Mouse (Mus musculus): ENCODE data around the gene Zmynd8.

Gene Zmynd8

DNA sequence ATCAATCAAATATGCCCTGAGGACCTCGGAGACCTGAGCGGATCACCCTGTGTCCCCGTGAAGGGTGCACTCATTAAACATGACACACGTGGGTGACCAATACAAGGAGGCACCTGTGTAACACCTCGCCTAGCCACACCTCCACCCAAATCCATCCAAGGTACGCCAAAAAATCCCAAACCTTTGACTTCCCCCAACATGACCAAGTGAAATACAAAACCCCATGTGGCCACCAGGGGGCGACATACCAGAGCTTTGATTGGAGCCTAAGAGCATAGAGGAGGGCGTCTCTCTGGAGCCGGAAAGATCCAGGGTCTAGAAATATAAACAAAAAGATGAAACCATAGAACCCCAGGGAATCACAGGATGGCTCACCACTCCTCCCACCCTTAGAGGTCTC is 107.2 kb downstream of the Zmynd8 start:
- peak; percentile 74 for DNase-seq

- no peak for DNase-seq
These were observed 107.8 kb downstream of the Zmynd8 start for GRCm38 (mm10) chr2:165791026-165791425.

- DNase-seq, result no peak
These were observed 109.1 kb downstream of the Zmynd8 start for GRCm38 (mm10) chr2:165789667-165790066.

GRCm38 (mm10) chr2:165788796-165789195 is 110.0 kb downstream of the Zmynd8 start:
- DNase-seq, result no peak

DNA sequence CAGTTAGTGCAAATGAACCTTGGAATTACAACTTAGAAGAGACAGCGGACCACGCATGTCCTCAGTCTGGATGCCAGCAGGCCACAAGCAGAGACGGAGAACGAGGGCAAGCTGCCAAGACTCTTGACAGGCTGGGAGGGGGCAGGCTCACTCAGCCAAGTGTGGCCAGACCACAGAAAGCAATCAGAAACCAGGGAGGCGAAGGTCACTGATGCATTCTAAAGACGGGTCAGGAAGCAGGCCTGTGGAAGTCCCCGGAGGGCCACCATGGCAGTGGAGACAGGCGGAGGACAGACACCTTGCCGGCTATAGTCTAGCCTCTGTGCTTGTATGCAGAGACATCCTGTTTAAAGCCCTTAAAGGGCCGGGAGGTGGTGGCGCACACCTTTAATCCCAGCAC is 110.8 kb downstream of the Zmynd8 start:
- peak; percentile 68 for DNase-seq

GRCm38 (mm10) chr2:165786467-165786866 is 112.3 kb downstream of the Zmynd8 start:
- DNase-seq, result peak; percentile 27

DNA sequence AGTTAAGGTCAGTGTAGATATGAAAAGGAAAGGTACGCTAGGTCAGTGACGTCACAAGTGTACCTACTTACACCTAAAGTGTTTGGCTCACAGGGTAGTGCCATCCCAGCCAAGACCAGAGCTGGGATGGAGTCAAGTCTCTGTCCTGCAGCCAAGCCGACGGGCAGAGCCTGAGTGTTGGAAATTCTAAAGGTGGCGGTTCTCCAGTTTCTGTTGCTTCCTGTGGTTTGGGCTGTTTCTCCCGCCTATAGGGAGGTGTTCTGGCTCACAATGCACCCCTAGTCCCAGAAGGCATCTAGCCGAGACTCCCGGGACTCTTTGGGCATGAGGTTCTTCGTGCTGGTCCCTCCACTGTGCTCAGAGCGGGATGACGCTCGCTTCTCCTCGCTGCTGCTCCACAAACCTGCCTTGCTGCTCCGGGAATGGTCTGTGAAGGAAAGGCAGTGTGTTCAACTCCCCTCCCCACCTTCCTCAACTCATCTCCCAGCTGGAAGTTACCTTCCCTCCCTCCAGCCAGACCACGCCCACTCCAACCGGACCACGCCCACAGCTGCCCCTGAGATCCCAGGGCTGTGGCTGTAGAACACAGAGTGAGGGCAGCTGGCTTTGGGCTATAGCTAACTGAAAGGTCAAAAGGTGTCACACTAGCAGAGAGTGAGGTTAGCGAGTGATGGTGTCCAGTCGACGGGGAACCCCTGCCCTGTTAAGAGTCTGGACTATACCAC is 113.3 kb downstream of the Zmynd8 start:
- DNase-seq, result no peak

GRCm38 (mm10) chr2:165782324-165782723 is 116.5 kb downstream of the Zmynd8 start:
- DNase-seq, result peak; percentile 83

DNA sequence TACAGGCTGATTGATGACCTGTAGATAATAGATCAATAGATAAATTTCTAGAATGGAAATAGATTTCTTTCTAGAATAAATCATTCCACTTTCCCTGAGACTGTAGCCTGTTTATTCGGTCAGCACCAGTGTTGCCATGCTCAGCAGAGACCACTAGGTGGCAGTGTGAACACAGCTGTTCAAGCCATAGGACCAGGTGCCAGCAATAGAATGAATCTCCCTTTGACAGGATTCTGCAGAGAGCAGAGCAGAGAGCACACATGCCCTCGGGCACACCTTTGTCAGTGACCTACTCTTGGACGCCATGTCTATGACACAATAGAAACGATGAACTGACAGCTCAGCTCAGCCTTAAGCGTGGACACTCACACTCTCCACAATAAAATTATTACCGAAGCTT is 119.9 kb downstream of the Zmynd8 start:
- DNase-seq, result peak; percentile 90

GRCm38 (mm10) chr2:165769375-165769948 is 129.4 kb downstream of the Zmynd8 start:
- DNase-seq, result peak; percentile 53

GRCm38 (mm10) chr2:165768805-165769358 is 129.9 kb downstream of the Zmynd8 start:
- DNase-seq, result peak; percentile 45

DNA sequence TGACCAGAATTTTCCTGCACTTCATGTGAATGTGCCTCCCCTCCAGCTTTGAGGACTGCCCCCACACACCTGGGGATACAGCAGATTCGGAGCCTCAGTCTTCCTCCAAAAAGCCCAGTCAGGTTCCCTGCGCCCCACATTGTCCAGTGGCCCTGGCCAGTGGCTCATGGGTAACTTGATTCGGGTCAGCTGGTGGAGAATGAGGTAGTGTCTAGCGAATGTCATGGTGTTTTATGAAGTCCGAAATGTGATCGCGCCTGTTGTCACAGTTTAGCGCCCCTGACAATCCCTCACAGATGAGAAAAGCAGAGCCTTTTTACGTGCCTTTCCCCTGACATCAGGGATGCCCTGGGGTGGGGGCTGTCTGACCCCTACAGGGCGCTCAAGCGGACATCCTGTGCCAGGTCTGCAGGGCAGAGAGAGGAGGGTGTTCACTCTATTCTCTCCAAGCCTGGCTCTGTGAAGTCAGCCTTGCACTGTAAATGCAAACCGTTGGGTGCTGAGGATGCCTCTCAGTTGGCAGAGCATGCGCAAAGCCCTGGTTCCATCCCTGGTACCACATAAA is 139.3 kb downstream of the Zmynd8 start:
- DNase-seq, result peak; percentile 47

DNA sequence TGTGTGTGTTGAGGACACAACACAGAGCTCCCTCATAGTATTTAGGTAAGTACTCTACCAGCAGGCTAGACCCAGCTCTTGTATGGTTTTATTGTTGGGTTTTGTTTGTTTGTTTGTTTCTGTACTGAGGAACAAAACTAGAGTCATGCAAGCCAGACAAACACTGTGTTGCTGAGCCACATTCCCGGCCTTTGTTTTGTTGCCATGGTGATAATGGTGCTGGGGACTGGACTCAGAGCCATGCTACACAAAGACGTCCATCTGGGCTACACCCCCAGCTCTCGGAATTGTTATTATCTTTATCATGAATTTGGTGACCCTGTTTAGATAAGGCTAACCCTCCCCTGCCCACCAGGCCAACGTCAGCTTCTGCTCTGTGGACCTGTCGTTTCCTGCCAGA is 140.3 kb downstream of the Zmynd8 start:
- DNase-seq, result peak; percentile 88

DNA sequence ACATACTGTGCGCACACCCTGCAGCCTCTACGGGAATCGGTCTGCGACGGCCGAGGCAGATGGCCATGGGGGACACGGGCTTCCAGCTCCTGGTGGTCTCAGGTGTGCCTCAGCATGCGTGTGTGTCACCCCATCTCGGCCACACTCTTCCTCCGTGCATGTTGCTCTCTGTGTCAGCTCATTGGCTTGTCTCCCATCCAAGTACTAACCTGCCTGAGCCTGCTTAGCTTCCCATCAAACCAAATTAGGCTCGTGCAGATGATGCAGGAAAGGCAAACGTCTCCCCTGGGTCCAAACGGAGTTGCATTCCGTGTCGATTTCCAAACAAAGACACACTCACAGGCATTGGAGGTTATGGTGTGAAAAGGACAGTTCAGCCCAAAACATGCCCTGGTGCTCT is 141.0 kb downstream of the Zmynd8 start:
- DNase-seq, result peak; percentile 76

DNA sequence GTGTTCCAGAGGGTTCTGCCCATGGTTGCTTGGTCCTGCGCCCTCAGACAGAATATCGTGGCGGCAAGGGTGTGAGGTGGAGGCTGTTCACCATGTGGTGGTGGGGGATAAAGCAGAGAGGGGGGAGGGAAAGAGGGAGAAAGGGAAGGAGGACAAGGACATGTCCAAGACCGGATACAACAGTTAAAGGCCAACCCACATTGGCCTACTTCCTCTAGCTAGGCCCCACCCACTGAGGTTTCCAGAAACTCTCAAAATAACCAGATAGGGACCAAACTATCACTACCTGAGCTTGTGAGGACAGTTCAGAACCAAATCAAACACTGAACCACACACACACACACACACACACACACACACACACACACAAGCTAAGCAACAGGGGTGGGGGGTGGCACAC is 146.1 kb downstream of the Zmynd8 start:
- DNase-seq, result no peak

DNA sequence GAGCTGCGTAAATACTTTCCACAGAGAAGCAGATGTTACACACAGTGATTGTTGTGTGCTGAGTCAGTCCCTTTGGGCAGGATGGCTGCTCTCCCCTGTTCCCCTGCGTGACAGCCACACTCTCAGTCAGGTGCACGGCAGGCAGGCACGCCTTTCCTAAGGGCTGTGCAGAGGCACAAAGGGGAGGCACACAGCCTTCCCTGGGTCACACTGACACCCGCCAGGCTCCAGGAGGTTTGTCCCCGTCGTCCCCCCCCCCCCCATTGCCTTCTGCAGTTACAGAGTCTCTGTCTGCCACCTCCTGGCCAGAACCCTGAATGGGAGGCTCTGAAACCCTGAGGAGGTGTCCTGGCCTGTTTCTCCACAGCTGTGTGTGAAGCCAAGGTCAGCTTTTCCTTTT is 147.7 kb downstream of the Zmynd8 start:
- DNase-seq, result peak; percentile 57

GRCm38 (mm10) chr2:165748426-165748825 is 150.4 kb downstream of the Zmynd8 start:
- DNase-seq, result no peak

DNA sequence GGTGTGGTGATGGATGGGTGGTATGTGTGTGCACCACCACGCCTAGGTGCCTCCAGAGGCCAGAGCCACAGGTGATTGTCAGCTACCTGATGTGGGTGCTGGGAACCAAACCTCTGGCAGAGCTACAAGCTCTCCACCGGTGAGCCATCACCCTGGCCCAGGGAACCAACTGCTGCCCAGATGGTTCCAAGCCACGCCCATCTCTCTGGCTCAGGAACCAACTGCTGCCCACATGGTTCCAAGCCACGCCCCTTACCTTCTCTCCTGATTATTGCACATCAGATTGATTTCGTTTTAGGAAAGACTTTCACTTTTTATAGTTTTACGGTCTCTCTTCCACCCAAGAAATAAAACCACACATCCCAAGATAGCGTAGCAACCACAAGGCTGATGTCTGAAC is 150.8 kb downstream of the Zmynd8 start:
- DNase-seq, result no peak

- peak; percentile 90 for DNase-seq
These were observed 153.3 kb downstream of the Zmynd8 start for GRCm38 (mm10) chr2:165745306-165746098.

- peak; percentile 20 for DNase-seq
These were observed 156.5 kb downstream of the Zmynd8 start for GRCm38 (mm10) chr2:165742210-165742786.

DNA sequence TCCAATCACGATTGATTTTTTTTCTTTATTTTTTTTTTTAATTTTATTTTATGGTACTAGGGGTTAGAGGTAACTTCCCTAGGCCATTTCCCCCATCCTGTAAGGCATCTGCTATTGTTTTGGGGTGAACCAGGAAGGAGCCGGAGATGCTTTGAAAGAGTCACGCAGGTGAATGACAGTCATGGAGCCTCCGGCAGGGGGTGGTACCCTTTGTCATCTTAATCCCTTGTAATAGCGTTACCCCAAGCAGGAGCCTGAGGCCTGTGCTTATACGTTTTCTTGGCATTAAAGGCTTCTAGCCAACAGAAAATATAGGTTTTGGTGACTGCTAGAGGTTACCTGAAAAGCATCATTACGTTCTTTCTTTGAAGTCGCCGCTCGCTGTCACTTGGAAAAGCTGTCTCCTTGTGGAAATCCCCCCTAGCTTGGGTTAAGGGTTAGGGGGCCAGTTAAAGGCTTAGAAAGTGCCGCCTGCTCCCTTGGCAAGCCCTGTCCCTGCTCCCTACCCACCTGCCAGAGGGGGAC is 157.2 kb downstream of the Zmynd8 start:
- no peak for DNase-seq

GRCm38 (mm10) chr2:165740982-165741381 is 157.8 kb downstream of the Zmynd8 start:
- DNase-seq, result no peak

- DNase-seq, result no peak
These were observed 158.4 kb downstream of the Zmynd8 start for GRCm38 (mm10) chr2:165740381-165740780.
